ENCODE assay signal across 10 mouse cellular contexts in genomic region chr2:35811801-35812560, GRCm38 (mm10).
DNase-seq lines count a peak whose midpoint lies in the region; ATAC-seq and TF ChIP-seq lines count a peak whose summit lies in the region.
"Had no signal": no experiment of that assay in that cellular context is flagged by ENCODE, and none has a peak within 500 bp of the region (broad histone marks: within the 10 kb centered on the region; RNA-seq: fewer than 3 reads in every experiment).

No protein-coding gene starts in this region.

- H3K4me1 ChIP-seq in lung, postnatal 0 days (ENCODE audit: insufficient read depth, low read depth, low read length), result no peaks in the 10 kb centered on the region
- H3K4me1 ChIP-seq: lung, embryonic 15.5 days had no signal

- peak; percentile 31 for DNase-seq in gastrocnemius, adult 2 months
- DNase-seq in gastrocnemius, adult 18-20 months (ENCODE audit: low spot score), result no peak
- peak; percentile 19 for DNase-seq in lung, postnatal 0 days (ENCODE audit: low spot score)
- DNase-seq in lung, adult 18-20 months, result no peak
- DNase-seq in adrenal gland, adult (ENCODE audit: inconsistent age in 2 of 2, low spot score in 1 of 2), result peak; percentile 91 to 95
- peak; percentile 12 to 42 for DNase-seq in lung, postnatal 4 days
- DNase-seq in urinary bladder, adult 18-20 months (ENCODE audit: low spot score in 2 of 2), result no peak
- DNase-seq in layer of hippocampus, adult 18-20 months (ENCODE audit: low spot score in 2 of 2), result no peak
- DNase-seq: layer of hippocampus, adult 9-11 months had no signal

- H3K4me3 ChIP-seq in gastrocnemius, adult 2 months, result no peak overlapping the region
- no peak overlapping the region for H3K4me3 ChIP-seq in lung, postnatal 0 days (ENCODE audit: low read depth, low read length)
- H3K4me3 ChIP-seq: lung, embryonic 15.5 days had no signal

- intact Hi-C loops in gastrocnemius, adult 2 months (cut with DNase I), result no loop called here

- no peak overlapping the region for H3K4me2 ChIP-seq in lung, postnatal 0 days (replicated peaks; ENCODE audit: low read depth, low read length)
- H3K4me2 ChIP-seq: lung, embryonic 15.5 days had no signal

- H3K9me3 ChIP-seq in lung, postnatal 0 days (ENCODE audit: low read length), result no peaks in the 10 kb centered on the region
- H3K9me3 ChIP-seq: lung, embryonic 15.5 days had no signal

- 42% methylated on average over 14 of the region's 14 CpGs for WGBS in lung, postnatal 0 days

- peak; percentile 57 for ATAC-seq in lung, postnatal 0 days

- H3K36me3 ChIP-seq in lung, postnatal 0 days (ENCODE audit: insufficient read depth, low read length), result no peaks in the 10 kb centered on the region
- H3K36me3 ChIP-seq: lung, embryonic 15.5 days had no signal

- H3K27ac ChIP-seq in gastrocnemius, adult 2 months, result no peak overlapping the region
- no peak overlapping the region for H3K27ac ChIP-seq in lung, postnatal 0 days (ENCODE audit: low read length)
- H3K27ac ChIP-seq: lung, embryonic 15.5 days had no signal

- no peak for TF ChIP-seq EP300 in lung, postnatal 0 days (IDR thresholded peaks at IDR 0.05)

- H3K27me3 ChIP-seq in lung, postnatal 0 days (replicated peaks; ENCODE audit: insufficient read depth, low read length), result no peaks in the 10 kb centered on the region
- H3K27me3 ChIP-seq: lung, embryonic 15.5 days had no signal

- H3K9ac ChIP-seq in lung, postnatal 0 days (replicated peaks; ENCODE audit: low read depth), result no peak overlapping the region
- H3K9ac ChIP-seq: lung, embryonic 15.5 days had no signal

- TF ChIP-seq CTCF in gastrocnemius, adult 2 months (IDR thresholded peaks at IDR 0.05), result no peak
- no peak for TF ChIP-seq CTCF in lung, postnatal 0 days (IDR thresholded peaks at IDR 0.05)

Comparison
In these comparisons a context has a peak if more than half of its experiments do, and no peak if none do; other contexts are left out.
1. DNase-seq: peak in gastrocnemius, adult 2 months (single experiment), lung, postnatal 0 days (single experiment), adrenal gland, adult (2 of 2) and lung, postnatal 4 days (2 of 2); none in gastrocnemius, adult 18-20 months (single experiment), lung, adult 18-20 months (0 of 2), urinary bladder, adult 18-20 months (0 of 2) and layer of hippocampus, adult 18-20 months (0 of 2).